Mouse (Mus musculus): ENCODE results near the gene 4930447C04Rik.

GRCm38 (mm10) chr12:72953858-72954257 is 13.3 kb upstream of the 4930447C04Rik start:
- no peak for TF ChIP-seq POLR2A (IDR thresholded peaks at IDR 0.05; ENCODE audit: insufficient read depth, low read length)
- no peak for TF ChIP-seq CTCF (IDR thresholded peaks at IDR 0.05; ENCODE audit: low read depth, low read length)
